Mouse (Mus musculus): ENCODE results near the gene Dnm1. TPM values are rescaled to one million over a fixed set of nuclear protein-coding genes. Genes with fewer than 3 reads are reported as not detected.

The Dnm1 gene
- polyA plus RNA-seq, 1 experiment from 2014 or later: 86.9 TPM

DNA sequence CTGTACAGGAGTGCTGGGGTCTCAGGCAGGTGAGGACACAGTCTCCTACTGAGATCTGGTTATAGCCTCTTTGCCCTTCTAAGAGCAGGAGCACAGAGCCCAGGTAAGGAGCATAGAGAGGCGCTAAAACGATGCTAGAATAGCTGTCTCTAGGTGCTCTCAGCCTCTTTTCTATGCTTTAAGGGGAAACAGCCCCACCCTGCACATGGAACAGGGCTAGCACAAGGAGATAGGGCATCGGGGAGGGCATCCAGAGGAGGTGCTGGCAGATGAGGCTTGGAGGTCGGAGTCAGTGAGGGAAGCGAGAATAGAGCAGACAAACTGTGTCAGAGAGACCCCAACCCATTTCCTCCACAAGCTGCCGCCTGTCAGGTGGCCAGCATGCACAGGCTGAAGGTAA lies 6.1 kb downstream of the Dnm1 start:
- no peak overlapping the region for H3K4me3 ChIP-seq (replicated peaks)
- 77% methylated on average over 6 of the region's 6 CpGs for WGBS
- ATAC-seq (ENCODE audit: low FRiP score): no peak
- no peak overlapping the region for H3K9ac ChIP-seq (replicated peaks)
- no peak overlapping the region for H3K4me2 ChIP-seq
- H3K4me1 ChIP-seq: peaks cover 49% of the 10 kb centered on the region
- peaks cover 13% of the 10 kb centered on the region; the same call in 1 of the 2 replicates for H3K36me3 ChIP-seq
- H3K27ac ChIP-seq (replicated peaks): no peak overlapping the region
- H3K27me3 ChIP-seq (replicated peaks): no peaks in the 10 kb centered on the region
- H3K9me3 ChIP-seq (replicated peaks): no peaks in the 10 kb centered on the region

DNA sequence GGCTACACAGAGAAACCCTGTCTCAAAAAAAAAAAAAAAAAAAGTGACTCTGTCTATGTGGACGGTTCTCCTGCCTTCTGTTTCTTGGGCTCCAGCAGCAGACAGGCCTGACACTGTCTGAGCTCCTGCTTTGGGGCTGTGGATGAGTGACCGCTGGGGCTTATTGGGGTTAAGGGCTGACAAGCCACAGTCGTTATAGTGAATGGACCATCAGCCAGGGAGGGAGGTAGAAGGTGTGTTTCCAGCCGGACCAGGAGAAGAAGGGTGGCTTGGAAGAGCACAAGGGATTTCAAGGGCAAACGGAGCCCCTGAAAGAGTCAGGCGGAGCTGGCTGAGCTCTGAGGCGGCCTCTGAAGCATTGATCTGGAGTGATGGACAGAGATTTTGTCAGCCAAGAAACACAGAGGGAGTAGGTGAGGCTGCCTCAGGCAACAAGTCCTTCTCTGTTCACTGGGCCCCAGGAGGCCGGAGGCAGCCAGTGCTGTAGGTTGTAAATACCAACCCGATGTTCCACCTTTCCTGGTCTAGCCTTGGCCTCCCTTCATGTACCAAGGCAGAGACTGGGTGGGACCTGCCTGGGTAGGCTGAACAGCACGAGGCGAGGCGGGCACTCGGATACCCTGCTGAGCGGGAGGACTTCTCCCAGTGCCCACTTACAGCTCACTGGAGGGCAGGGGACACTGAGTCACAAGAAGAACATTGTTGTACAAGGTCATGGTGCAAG lies 8.4 kb downstream of the Dnm1 start:
- H3K4me1 ChIP-seq: peaks cover 27% of the 10 kb centered on the region
- H3K4me3 ChIP-seq (replicated peaks): no peak overlapping the region
- H3K27ac ChIP-seq (replicated peaks): no peak overlapping the region
- H3K27me3 ChIP-seq (replicated peaks): no peaks in the 10 kb centered on the region
- H3K36me3 ChIP-seq: peaks cover 15% of the 10 kb centered on the region
- no peak overlapping the region for H3K4me2 ChIP-seq
- WGBS: 71% methylated on average over 14 of the region's 14 CpGs
- ATAC-seq (ENCODE audit: low FRiP score): no peak
- no peaks in the 10 kb centered on the region for H3K9me3 ChIP-seq (replicated peaks)
- H3K9ac ChIP-seq (replicated peaks): no peak overlapping the region

DNA sequence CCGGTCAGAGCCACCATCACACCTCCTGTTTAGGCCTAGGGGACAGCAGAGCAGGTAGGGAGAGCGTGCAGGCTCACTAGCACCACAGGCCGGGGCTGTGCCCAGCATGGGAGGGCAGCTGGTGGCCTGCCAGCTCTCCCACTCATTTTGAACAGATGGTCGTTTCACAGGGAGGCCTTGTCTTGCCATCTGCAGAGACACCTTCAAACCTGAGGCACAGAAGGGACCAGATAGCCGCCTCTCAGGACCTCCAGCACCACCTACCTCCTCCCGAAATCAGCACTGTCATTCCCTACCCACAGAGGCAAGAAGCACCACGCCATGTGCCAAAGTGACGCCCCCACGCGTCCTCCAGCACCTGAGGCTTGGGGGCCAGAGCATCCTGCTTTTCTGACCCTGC lies 9.1 kb downstream of the Dnm1 start:
- no peaks in the 10 kb centered on the region for H3K27me3 ChIP-seq (replicated peaks)
- no peaks in the 10 kb centered on the region for H3K9me3 ChIP-seq (replicated peaks)
- no peak overlapping the region for H3K4me2 ChIP-seq
- H3K9ac ChIP-seq (replicated peaks): no peak overlapping the region
- H3K27ac ChIP-seq (replicated peaks): no peak overlapping the region
- ATAC-seq (ENCODE audit: low FRiP score): no peak
- H3K4me1 ChIP-seq: peaks cover 21% of the 10 kb centered on the region
- H3K4me3 ChIP-seq (replicated peaks): no peak overlapping the region
- 68% methylated on average over 10 of the region's 10 CpGs for WGBS
- peaks cover 19% of the 10 kb centered on the region for H3K36me3 ChIP-seq

DNA sequence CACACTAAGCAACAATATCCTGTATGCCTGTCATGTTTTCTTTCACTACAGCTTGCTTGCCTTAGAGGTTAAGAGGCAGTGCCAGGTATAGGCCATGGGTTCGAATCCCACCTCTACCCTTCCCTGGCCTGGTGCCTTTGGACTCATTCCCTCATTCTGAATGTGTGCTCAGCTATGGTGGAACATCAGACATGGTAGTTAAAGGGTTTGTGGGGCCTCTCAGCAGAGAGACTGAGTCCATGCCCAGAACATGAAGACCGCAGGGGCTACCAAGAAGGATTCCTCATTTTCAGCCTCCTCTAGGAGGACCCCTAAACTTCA lies 9.8 kb downstream of the Dnm1 start:
- H3K4me2 ChIP-seq: no peak overlapping the region
- H3K9ac ChIP-seq (replicated peaks): no peak overlapping the region
- H3K36me3 ChIP-seq: peaks cover 16% of the 10 kb centered on the region
- no peak overlapping the region for H3K27ac ChIP-seq (replicated peaks)
- no peaks in the 10 kb centered on the region for H3K27me3 ChIP-seq (replicated peaks)
- 96% methylated on average over 2 of the region's 2 CpGs for WGBS
- no peak for ATAC-seq (ENCODE audit: low FRiP score)
- no peak overlapping the region for H3K4me3 ChIP-seq (replicated peaks)
- peaks cover 21% of the 10 kb centered on the region for H3K4me1 ChIP-seq
- no peaks in the 10 kb centered on the region for H3K9me3 ChIP-seq (replicated peaks)

DNA sequence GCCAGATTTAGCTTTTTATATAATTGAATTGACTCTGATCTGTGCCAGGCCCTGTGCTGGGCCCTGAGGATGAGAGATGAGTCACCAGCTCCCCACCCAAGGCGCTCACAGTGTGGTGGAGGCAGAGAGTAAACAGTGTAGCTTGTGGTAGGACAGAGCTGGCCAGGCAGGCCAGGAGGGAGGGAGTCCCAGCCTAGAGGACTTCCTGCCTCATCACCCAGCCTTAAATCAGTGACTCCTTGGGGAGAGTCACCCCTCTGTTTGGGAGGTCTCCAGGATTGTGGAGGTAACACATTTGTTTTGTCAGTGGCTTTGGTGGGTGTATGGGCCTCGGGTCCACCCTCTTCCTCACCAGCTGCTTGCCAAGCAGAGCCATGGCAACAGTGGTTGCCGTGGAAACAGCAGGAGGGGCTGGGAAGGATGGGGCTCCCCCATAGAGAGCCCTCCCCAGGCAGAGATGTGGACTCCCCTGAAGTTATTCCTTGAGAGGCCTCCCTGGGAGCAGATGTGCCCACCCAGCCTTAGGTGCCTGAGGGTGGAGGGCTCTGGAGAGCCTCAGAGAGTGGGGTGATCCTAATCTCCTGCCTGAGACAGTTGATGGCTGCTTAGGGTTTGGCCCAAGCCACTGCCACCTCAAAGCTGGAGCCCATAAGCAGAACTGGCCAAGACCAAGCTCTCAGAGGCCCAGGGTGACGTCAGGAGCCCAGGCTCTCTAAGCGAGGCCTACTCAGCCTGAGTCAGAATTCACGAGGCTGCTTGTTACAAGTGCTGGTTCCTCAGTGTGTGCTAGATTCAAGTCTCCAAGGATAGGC lies 10.4 kb downstream of the Dnm1 start:
- H3K4me1 ChIP-seq: peaks cover 21% of the 10 kb centered on the region
- no peak overlapping the region for H3K4me2 ChIP-seq
- no peak overlapping the region; the same call in 1 of the 2 replicates for H3K9ac ChIP-seq (replicated peaks)
- H3K36me3 ChIP-seq: peaks cover 21% of the 10 kb centered on the region
- H3K9me3 ChIP-seq (replicated peaks): no peaks in the 10 kb centered on the region
- no peaks in the 10 kb centered on the region for H3K27me3 ChIP-seq (replicated peaks)
- H3K4me3 ChIP-seq (replicated peaks): no peak overlapping the region
- 0 out of 2 replicates have a peak overlapping the region, but pooled peaks have one; percentile 8 for H3K27ac ChIP-seq (replicated peaks)
- peak; percentile 16; the same call in 1 of the 2 replicates for ATAC-seq (ENCODE audit: low FRiP score)
- 60% methylated on average over 6 of the region's 6 CpGs for WGBS

DNA sequence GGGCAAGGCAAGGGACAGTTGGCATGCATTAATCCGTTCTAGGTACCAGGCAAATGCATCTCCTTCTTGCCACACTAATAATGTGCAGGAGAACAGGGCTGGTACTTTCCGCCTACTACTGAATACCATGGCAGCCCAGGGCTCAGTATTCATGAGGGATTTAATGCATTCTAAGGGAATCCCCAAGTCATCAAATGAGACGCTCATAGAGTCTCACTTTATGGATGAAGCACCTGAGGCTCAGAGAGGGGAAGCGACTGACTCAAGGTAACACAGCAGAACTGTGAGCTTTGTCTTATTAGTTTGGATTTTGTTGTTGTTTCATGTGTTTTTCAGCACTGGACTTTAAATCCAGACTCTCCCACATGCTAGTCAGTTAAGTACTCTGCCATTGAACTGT lies 11.1 kb downstream of the Dnm1 start:
- Histone ChIP-seq H3K27me3 (replicated peaks) (no peaks in the 10 kb centered on the region), H3K36me3 (peaks cover 26% of the 10 kb centered on the region), H3K9ac (replicated peaks) (no peak overlapping the region), H3K4me2 (no peak overlapping the region), H3K4me1 (peaks cover 20% of the 10 kb centered on the region), H3K9me3 (replicated peaks) (no peaks in the 10 kb centered on the region), H3K4me3 (replicated peaks) (no peak overlapping the region), H3K27ac (replicated peaks) (no peak overlapping the region)
- no peak for ATAC-seq (ENCODE audit: low FRiP score)
- WGBS: 85% methylated on average over 4 of the region's 4 CpGs

DNA sequence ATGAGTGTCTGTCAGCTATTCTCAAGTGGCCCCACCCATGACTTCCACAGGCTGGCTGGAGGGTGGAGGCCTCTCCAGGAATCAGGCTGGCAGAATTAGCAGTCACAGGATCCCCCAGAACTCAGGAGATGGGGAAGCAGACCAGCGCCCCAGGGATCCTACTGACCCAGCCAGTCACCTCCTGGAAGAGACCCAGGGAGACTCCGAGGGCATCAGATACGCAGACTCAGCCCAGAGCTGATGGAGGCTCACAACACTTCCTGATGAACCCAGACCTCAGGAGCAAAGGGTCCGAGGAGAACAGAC lies 11.6 kb downstream of the Dnm1 start:
- peaks cover 30% of the 10 kb centered on the region for H3K36me3 ChIP-seq
- WGBS: 78% methylated on average over 4 of the region's 4 CpGs
- no peak overlapping the region for H3K27ac ChIP-seq (replicated peaks)
- H3K4me3 ChIP-seq (replicated peaks): no peak overlapping the region
- H3K4me1 ChIP-seq: peaks cover 17% of the 10 kb centered on the region
- no peaks in the 10 kb centered on the region for H3K27me3 ChIP-seq (replicated peaks)
- no peak for ATAC-seq (ENCODE audit: low FRiP score)
- H3K4me2 ChIP-seq: no peak overlapping the region
- no peak overlapping the region for H3K9ac ChIP-seq (replicated peaks)
- H3K9me3 ChIP-seq (replicated peaks): no peaks in the 10 kb centered on the region

DNA sequence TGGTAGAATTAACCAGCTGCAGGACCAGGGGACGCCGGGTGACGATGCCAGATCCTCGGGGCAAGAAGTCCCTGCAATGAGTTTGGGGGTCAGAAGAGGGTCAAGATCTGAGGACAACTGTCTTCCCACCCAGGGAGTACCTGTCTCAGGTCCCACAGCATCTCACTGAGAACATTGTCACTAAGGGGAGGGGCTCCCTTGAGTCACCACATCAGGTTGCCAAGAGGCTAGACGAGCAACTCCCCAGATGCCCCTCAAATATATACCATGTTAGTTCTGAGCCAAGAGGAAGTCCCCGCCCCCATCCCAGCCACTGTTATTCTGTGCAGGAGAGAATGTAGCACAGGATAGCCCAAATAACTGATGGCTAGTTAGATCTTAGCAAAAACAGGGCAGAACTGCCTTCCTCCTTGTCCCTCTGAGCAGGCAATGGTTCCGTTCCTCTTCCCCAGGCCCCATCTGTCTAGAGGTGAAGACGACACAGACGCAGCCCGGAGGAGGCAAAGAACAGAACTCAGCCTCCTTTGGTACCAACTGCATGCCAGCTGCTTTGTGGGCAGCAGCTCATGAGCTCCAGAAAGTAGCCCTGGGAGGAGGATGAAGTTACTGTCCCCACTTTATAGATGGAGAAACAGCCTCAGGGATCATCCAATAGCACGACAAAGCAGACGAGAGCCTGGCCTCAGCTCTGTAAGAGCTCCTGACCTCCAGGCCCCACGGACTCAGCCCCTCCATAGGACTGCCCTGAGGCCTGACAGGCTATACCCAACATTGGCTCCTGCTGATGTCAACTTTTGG lies 12.1 kb downstream of the Dnm1 start:
- H3K4me1 ChIP-seq: peaks cover 17% of the 10 kb centered on the region
- H3K9ac ChIP-seq (replicated peaks): no peak overlapping the region
- no peak overlapping the region for H3K4me3 ChIP-seq (replicated peaks)
- no peak overlapping the region for H3K4me2 ChIP-seq
- H3K36me3 ChIP-seq: peaks cover 36% of the 10 kb centered on the region
- H3K9me3 ChIP-seq (replicated peaks): no peaks in the 10 kb centered on the region
- no peak for ATAC-seq (ENCODE audit: low FRiP score)
- H3K27ac ChIP-seq (replicated peaks): no peak overlapping the region
- 81% methylated on average over 13 of the region's 13 CpGs for WGBS
- H3K27me3 ChIP-seq (replicated peaks): no peaks in the 10 kb centered on the region

DNA sequence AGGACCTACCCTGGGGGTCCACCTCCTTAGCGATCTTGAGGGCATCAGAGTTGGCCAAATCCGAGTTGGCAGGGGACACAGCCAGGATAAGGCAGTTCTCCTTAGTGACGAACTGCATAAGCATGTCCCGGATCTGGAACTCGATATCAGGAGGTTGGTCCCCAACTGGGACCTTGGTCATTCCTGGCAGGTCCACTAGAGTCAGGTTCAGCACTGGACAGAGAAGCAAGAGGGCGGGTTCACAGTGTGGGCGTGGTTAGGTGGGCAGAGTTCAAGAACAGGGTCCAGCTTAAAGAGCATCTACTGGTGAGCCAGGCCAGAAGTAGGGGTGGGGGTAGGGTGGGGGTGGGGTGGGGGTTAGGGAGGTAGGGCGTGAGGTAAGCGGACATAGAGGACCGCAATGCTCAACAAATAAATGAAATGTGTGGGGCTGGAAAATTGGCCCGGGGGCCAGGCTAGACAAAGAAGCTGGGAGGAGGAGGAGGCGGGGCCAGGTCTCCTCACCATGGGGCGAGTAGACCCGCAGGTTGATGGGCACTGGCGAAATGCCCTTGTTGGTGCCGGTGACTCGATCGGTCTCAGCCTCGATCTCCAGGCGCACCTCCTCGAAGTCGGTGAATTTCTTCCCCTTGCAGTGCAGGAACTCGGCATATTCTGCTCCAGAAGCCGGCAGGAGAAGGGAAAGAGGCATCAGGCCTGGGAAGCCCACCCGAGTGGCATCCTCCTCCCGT lies 13.1 kb downstream of the Dnm1 start:
- Histone ChIP-seq H3K4me1 (peaks cover 17% of the 10 kb centered on the region), H3K9me3 (replicated peaks) (no peaks in the 10 kb centered on the region), H3K4me2 (no peak overlapping the region), H3K27me3 (replicated peaks) (no peaks in the 10 kb centered on the region), H3K27ac (replicated peaks) (no peak overlapping the region), H3K36me3 (peaks cover 45% of the 10 kb centered on the region), H3K4me3 (replicated peaks) (no peak overlapping the region), H3K9ac (replicated peaks) (no peak overlapping the region)
- 36% methylated on average over 26 of the region's 26 CpGs for WGBS
- ATAC-seq (ENCODE audit: low FRiP score): no peak

DNA sequence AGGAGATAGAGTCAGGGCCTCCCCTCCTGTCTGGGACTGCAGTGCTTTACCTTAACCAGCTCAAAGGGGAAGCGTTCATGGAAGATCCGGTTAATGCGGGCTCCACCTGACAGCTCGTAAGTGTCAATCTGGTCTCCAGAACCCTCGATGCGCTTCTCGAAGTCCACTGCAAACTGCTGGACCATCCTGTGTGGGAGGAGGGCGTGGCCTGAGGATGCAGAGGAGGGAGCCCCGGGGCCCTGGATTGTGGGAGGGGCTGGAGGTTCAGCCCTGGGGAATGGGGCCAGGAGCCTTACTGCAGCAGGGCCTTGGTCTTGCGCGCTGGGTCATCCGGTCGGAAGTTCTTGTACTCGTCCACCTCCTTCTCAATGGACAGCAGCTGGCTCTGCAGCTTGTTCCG lies 17.2 kb downstream of the Dnm1 start:
- WGBS: 45% methylated on average over 15 of the region's 15 CpGs
- peaks cover 85% of the 10 kb centered on the region for H3K36me3 ChIP-seq
- no peaks in the 10 kb centered on the region for H3K9me3 ChIP-seq (replicated peaks)
- no peak overlapping the region for H3K27ac ChIP-seq (replicated peaks)
- H3K4me2 ChIP-seq: no peak overlapping the region
- no peak overlapping the region for H3K9ac ChIP-seq (replicated peaks)
- no peaks in the 10 kb centered on the region for H3K27me3 ChIP-seq (replicated peaks)
- no peak for ATAC-seq (ENCODE audit: low FRiP score)
- no peak overlapping the region for H3K4me3 ChIP-seq (replicated peaks)
- no peaks in the 10 kb centered on the region for H3K4me1 ChIP-seq

DNA sequence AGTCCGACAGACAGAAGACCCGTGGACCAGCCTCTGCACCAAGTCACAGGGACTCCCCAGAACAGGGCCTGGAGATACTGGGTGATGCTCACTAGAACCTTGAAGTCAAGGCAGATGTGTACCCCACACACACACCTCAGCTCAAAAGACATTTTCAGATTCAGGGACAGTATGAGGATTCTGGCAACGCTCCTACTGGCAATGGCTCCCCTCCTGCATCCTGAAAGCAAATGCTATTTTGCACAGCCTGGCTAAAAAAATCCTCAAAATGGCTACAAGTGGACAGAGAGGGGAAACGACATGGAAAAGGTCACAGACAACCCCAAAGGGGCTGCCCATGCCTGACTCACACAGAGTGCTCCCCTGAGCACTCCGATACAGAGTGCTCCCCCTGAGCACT lies 21.0 kb downstream of the Dnm1 start:
- Histone ChIP-seq H3K9ac (replicated peaks) (no peak overlapping the region), H3K9me3 (replicated peaks) (no peaks in the 10 kb centered on the region), H3K4me1 (0 out of 2 replicates have a peak, but pooled peaks cover 4% of the 10 kb centered on the region), H3K4me2 (no peak overlapping the region), H3K27ac (replicated peaks) (no peak overlapping the region), H3K27me3 (replicated peaks) (no peaks in the 10 kb centered on the region), H3K36me3 (peaks cover 65% of the 10 kb centered on the region), H3K4me3 (replicated peaks) (no peak overlapping the region)
- ATAC-seq (ENCODE audit: low FRiP score): no peak
- WGBS: 78% methylated on average over 5 of the region's 5 CpGs
